Mouse (Mus musculus) cerebellum, adult 9-10 months (tissue): Measurements from ENCODE around the gene Ppp1r2.
"Not testable (repeated sequence)": the region's sequence is repeated elsewhere in the genome, so short reads cannot be mapped to it uniquely, and the experiment has no call there.

Experiments
- DNase-seq: peaks from one replicate; pipeline ENCODE4 v3.0.0; 2022

The Ppp1r2 gene

GRCm38 (mm10) chr16:31274674-31275460 lies at the start of gene Ppp1r2:
Ppp1r2 (minus strand) TSS chr16:31275277.
- DNase-seq: peak; percentile 87

DNA sequence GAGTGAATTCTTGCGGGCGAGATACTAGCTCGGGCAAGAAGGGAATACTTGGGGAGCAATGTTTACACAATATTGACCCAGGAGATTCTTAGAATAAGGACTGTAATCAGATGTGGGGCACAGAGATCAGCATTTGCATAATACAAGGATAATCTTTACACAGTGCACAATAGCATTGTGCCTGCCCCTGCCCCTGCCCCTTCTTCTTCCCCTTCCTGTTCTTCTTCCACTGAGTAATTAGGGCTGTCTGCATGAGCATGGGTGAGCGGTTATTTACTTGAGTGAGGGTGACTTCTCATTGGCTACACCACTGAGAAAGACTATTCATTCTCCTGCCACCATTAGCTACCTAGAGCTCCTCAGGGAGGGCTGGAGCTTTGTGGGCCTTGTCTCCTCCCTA lies 46.4 kb upstream of the Ppp1r2 start:
- no peak for DNase-seq

GRCm38 (mm10) chr16:31320954-31321353 lies 45.9 kb upstream of the Ppp1r2 start:
- no peak for DNase-seq

DNA sequence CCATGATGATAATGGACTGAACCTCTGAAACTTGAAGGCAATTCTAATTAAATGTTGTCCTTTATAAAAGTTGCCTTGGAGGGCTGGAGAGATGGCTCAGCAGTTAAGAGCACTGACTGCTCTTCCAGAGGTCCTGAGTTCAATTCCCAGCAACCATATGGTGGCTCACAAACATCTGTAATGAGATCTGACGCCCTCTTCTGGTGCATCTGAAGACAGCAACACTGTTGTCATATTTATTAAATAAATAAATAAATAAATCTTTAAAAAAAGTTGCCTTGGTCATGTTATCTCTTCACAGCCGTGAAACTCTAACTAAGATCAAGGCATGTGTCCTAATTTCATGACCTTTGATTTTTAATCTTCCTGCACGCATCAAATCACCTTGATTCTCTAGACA lies 44.6 kb upstream of the Ppp1r2 start:
- not testable (repeated sequence) for DNase-seq

- no peak for DNase-seq
Observed at GRCm38 (mm10) chr16:31319316-31319715, 44.2 kb upstream of the Ppp1r2 start.

GRCm38 (mm10) chr16:31318418-31318817 lies 43.3 kb upstream of the Ppp1r2 start:
- DNase-seq: no peak

DNA sequence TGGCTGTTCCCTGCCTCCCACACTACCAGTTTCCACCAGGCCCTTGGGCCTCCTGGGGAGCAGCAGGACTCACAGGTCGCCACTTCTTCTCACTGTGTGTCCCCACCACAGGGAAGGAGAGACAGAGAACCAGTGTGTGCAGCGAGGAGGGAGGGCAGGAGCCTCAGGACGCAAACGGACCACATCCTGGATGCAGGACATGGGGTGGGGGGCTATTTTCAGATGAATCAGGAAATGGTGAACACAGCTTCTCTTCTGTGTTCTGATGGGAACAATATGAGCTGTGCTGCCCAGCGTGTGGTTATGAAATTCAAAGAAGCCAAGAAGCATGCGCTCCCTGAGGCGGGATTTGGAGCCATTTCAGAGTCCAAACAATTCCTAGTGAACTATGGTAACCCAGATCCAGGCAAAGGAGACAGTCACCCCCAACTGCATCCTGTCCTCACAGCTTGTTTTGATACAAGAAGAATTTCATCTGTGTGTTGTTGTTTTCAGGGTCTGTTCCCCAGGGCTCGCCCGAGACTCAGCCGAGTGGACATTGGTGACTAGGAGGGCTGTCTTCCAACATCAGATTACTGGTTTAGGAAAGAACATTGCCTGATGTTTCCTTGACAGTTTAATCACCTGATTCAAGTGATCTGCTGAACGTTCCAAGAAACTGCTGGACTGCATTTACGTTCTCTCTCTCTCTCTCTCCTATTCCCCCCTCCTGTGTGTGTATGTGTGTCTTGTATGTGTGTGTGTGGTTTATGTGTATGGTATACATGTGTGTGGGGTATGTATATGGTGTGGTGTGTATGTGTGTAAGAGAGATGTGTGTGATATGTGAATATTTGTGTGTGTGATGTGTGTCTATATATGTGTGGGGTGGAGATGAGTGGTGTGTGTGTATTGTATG lies 41.4 kb upstream of the Ppp1r2 start:
- peak; percentile 2 for DNase-seq

DNA sequence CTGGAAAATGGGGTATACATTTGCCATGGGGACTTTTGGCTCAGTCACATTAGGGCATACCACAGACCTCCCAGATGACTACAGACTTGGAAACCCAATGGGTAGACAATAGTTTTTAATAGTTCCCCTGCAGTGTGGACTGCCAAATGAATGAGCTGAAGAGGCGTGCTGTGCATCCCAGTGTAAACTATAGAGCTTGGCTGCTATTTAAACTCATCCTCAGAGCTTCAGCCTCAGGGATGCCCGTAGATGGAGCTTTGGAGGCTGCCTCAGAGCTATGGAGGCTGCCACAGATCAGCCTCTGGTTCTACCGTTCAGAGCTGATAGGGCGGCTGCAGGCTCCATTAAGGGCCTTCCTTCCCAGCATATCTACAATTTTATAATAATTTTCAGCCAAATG lies 40.2 kb upstream of the Ppp1r2 start:
- DNase-seq: no peak

DNA sequence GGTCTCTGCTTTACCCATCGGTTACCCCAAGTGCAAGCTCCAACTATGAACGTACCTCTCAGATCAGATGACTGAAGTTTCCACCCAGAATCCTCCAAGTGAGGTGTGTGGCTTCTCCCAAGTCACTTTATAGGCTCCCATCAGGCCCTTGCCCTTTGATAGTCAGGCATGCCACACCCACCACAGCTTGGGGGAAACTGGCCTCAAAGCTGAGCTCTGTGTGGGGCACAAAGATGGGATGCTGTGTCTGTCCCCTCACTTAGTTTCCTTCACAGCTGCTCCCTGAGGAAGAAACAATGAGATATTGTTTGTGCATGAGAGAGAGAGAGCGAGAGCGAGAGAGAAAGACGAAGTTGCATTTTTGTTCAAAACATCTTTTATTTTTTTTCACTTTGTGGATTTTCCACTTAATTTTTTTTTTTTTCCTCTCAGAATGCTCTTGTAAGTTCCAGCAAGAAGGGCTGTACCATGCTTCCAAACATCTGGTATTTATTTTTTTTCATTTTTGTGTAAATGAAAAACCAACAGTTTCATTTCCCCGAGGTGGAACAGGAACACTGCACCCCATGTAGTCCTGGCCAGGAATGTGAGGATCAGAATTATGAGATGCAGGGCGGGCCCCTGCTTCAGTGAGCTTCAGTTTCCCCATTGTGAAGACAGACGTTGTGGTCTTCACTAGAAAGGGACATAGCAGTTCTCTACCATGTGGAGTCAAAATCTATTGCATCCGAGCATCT lies 39.6 kb upstream of the Ppp1r2 start, which contains the start of gene Apod:
Gene Apod, minus strand, starts transcription at position 312 of the 737 bp plus-strand sequence.
- DNase-seq: no peak

GRCm38 (mm10) chr16:31313611-31314010 lies 38.5 kb upstream of the Ppp1r2 start:
- no peak for DNase-seq

DNA sequence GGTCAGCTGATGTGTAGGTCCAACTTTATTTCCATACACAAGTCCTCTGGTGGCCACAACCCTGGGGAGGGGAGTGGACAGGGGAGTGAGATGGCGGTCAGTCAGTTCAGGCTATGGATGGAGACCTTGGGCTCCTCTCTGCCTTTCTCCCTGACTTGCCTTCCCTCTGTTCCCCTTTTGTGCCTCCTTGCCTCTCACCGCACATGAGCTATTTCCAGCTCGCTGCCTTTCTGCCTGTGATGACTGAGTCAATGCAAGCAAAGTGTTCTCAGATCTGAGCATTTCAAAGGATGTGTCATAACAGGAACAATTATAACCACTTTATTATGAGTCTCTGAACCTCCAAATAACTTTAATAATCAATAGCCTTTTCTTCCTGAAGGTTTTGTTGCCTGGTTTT lies 37.2 kb upstream of the Ppp1r2 start:
- no peak for DNase-seq

GRCm38 (mm10) chr16:31305199-31305919 lies 30.3 kb upstream of the Ppp1r2 start:
- DNase-seq: no peak

- no peak for DNase-seq
Observed at GRCm38 (mm10) chr16:31303276-31303675, 28.2 kb upstream of the Ppp1r2 start.

GRCm38 (mm10) chr16:31300883-31301532 lies 25.9 kb upstream of the Ppp1r2 start:
- DNase-seq: no peak

DNA sequence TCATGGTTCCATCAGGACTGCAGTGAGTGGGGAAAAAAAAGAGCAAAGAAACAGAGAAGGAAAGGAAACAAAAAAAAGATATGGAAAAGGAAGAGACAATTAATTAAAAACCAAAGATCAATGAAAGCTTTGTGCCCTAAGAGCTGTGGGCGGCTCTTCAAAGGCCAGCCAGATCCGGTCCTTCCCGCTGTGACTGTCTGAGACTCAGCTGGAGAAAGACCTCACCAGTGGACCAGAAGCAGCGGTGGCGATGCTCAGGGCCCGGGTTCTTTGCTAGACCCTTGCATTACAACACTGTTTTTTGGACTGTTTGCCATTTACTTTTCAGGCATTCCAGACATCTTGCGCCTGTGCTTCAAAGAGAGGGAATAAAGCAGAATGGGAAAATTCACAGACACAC lies 25.4 kb upstream of the Ppp1r2 start:
- DNase-seq: no peak

GRCm38 (mm10) chr16:31299960-31300353 lies 24.9 kb upstream of the Ppp1r2 start:
- no peak for DNase-seq

DNA sequence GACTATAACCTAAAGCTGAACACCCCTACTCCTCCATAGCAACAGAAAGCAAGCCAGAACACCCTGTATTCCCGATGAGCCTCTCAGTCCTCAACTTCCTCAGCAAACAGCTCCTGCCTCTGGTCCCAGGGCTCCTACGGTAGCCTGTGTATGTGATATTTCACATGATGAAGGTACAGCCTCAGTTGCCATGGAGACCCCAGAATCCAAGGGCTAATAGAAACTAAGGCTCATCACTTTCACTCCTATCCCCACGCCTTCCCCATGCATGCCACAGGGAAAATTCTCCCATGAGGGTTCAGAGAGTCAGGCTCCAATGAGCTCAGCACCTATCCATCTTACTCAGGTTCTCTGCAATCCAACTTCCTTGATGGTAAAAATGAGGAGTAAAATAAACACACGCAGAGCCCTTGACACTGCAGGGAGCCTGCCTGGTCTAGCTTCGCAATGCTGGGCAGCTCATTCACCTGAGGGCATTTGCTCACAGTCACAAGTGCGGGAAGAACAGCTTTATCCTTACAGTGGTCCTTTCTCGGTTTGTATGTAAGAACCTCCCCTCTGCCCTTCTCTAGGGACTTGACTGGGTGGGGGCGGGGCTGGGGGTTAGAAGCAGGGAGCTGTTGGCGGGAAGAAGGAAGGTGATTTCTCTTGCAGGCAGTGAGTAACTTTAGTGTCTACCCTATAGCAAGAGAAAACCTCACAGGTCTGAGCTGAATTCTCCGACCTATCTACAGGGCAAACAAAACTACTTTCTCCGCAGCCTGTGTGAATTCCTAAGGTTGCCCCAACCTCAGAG lies 24.3 kb upstream of the Ppp1r2 start:
- DNase-seq: no peak

DNA sequence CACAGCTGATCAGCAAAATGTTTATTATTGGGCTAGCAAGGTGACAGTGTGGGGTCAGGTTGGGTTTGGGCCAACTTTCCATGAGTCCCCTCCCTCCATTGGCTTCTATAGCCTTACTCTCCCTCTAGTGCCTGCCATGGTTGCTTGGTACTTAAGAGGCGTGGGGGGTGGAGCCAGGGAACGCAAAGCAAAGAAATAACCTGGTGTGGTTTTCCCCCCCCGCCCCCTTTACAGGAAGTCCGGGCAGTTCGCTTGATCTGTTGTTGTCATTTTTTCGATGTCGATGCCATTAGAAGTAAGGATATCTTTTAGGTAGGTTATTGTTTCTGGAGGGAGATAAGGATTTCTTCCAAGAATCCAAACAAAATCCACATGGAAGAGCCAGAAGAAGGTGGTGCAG lies 22.0 kb upstream of the Ppp1r2 start:
- no peak for DNase-seq

GRCm38 (mm10) chr16:31293761-31294160 lies 18.7 kb upstream of the Ppp1r2 start:
- DNase-seq: no peak

GRCm38 (mm10) chr16:31290751-31291365 lies 15.8 kb upstream of the Ppp1r2 start:
- no peak for DNase-seq

GRCm38 (mm10) chr16:31290281-31290680 lies 15.2 kb upstream of the Ppp1r2 start:
- no peak for DNase-seq
